In the genomic region with DNA sequence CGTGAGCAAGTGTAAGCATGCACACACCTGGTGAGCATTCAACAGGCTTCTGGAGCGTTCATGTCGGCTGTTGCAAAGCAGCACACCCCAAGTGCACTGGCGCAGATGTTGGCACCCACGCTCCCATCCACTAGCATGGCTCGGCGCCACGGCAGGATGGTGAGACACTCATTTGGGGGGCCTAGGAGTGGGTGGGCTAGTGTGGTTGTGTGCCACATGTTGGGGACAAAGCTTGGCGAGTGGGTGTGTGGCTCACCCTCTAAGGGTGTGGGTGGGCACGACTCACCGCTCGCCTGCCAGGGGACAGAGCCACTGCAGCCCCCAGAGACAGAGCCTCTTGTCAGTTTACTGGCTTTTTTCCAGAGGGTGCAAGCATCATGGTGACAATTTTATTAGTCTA, we compare ENCODE assay signal across 14 mouse cellular contexts. TPM values are rescaled to one million over a fixed set of nuclear protein-coding genes. Genes with fewer than 3 reads are reported as not detected.
DNase-seq lines count a peak whose midpoint lies in the region; ATAC-seq lines count a peak whose summit lies in the region.
"Had no signal": no experiment of that assay in that cellular context is flagged by ENCODE, and none has a peak within 500 bp of the region (broad histone marks: within the 10 kb centered on the region; RNA-seq: fewer than 3 reads in every experiment).

No protein-coding gene starts in this region.

- peak; percentile 69 for DNase-seq in cerebellum, adult 11-12 months
- DNase-seq in cerebellum, postnatal 10 days, result no peak
- DNase-seq in layer of hippocampus, adult 11-12 months (ENCODE audit: low spot score), result peak; percentile 69
- DNase-seq in layer of hippocampus, adult 9-10 months (ENCODE audit: low spot score), result no peak
- DNase-seq in right cerebral cortex, adult 18-20 months, result peak; percentile 89
- DNase-seq in right cerebral cortex, postnatal 4 days, result no peak
- DNase-seq: embryo, embryonic 11 days; gastrocnemius, postnatal 36 days; heart, postnatal 4 days had no signal

- no peak for ATAC-seq in megakaryocyte progenitor cell, adult 5-6 weeks (replicated peaks; ENCODE audit: poor library complexity)
- no peak for ATAC-seq in activated CD4-positive, CD25-positive, alpha-beta regulatory T cell, adult 4 months
- ATAC-seq: CD4-positive, CD25-positive, alpha-beta regulatory T cell, adult 4 months; hindbrain, embryonic 16.5 days had no signal

RNA-seq across cellular contexts. Expression of a gene that starts 7.4 kb away (rescaled TPM):
- 0.49 and 1.1 TPM in 2 replicates for total RNA-seq in megakaryocyte progenitor cell, adult 5-6 weeks (2015)
- 0.20 and 0.42 TPM in 2 replicates for total RNA-seq in megakaryocyte progenitor cell, adult 5-6 weeks (2017)
- 1 to 10 TPM; 1.6 to 1.8 TPM for polyA plus RNA-seq in activated CD4-positive, CD25-positive, alpha-beta regulatory T cell, adult 4 months (2017; shearing (Covaris generic))
- total RNA-seq: G1E had no signal
- polyA plus RNA-seq: G1E had no signal

RNA-seq across cellular contexts. Expression of a gene that starts 9.9 kb away (rescaled TPM):
- 3.3 and 7.4 TPM in 2 replicates for total RNA-seq in megakaryocyte progenitor cell, adult 5-6 weeks (2015)
- 9.2 and 9.5 TPM in 2 replicates for total RNA-seq in megakaryocyte progenitor cell, adult 5-6 weeks (2017)
- 1 to 10 TPM; 8.3 to 9.6 TPM for polyA plus RNA-seq in activated CD4-positive, CD25-positive, alpha-beta regulatory T cell, adult 4 months (2017; shearing (Covaris generic))

RNA-seq across cellular contexts. Expression of a gene that starts 22.3 kb away (rescaled TPM):
- total RNA-seq in megakaryocyte progenitor cell, adult 5-6 weeks (2015), result 20.8 and 26.3 TPM in 2 replicates
- total RNA-seq in megakaryocyte progenitor cell, adult 5-6 weeks (2017), result 14.5 and 16.5 TPM in 2 replicates
- 10 to 100 TPM; 28.4 to 32.8 TPM for polyA plus RNA-seq in activated CD4-positive, CD25-positive, alpha-beta regulatory T cell, adult 4 months (2017; shearing (Covaris generic))

RNA-seq across cellular contexts. Expression of a gene that starts 31.6 kb away (rescaled TPM):
- total RNA-seq in megakaryocyte progenitor cell, adult 5-6 weeks (2015), result 0.02 TPM in 1 of 2 replicates, not detected in the other
- not detected in 2 replicates for total RNA-seq in megakaryocyte progenitor cell, adult 5-6 weeks (2017)
- polyA plus RNA-seq in activated CD4-positive, CD25-positive, alpha-beta regulatory T cell, adult 4 months (2017; shearing (Covaris generic)), result under 1 TPM in 1 of 2 experiments, not detected in 1; 0.38 TPM

Comparison
In these comparisons a context has a peak if more than half of its experiments do, and no peak if none do; other contexts are left out.
1. DNase-seq: peak in cerebellum, adult 11-12 months (single experiment), layer of hippocampus, adult 11-12 months (single experiment) and right cerebral cortex, adult 18-20 months (single experiment); none in cerebellum, postnatal 10 days (0 of 2), layer of hippocampus, adult 9-10 months (single experiment) and right cerebral cortex, postnatal 4 days (single experiment).